Mouse (Mus musculus) right cerebral cortex, postnatal 14 days (tissue): Measurements from ENCODE around the gene Ikzf3.

Experiments
- DNase-seq: peaks from one replicate; pipeline ENCODE4 v3.0.0; 2022

The Ikzf3 gene

GRCm38 (mm10) chr11:98445679-98446078 lies 100.2 kb downstream of the Ikzf3 start:
- DNase-seq, result no peak

- no peak for DNase-seq
Observed at GRCm38 (mm10) chr11:98445238-98445637, 100.6 kb downstream of the Ikzf3 start.

- no peak for DNase-seq
Observed at GRCm38 (mm10) chr11:98443688-98444087, 102.1 kb downstream of the Ikzf3 start.

- DNase-seq, result peak; percentile 99
Observed at GRCm38 (mm10) chr11:98438331-98439158, 107.3 kb downstream of the Ikzf3 start, which contains the start of gene Mien1. Gene Mien1, minus strand, starts transcription at chr11:98438991.

GRCm38 (mm10) chr11:98437441-98437840 lies 108.4 kb downstream of the Ikzf3 start:
- DNase-seq, result no peak

- no peak for DNase-seq
Observed at GRCm38 (mm10) chr11:98435723-98436122, 110.1 kb downstream of the Ikzf3 start.

- no peak for DNase-seq
Observed at GRCm38 (mm10) chr11:98431743-98432502, 113.9 kb downstream of the Ikzf3 start.

- DNase-seq, result no peak
Observed at GRCm38 (mm10) chr11:98428436-98428835, 117.4 kb downstream of the Ikzf3 start.

GRCm38 (mm10) chr11:98426592-98426991 lies 119.2 kb downstream of the Ikzf3 start:
- DNase-seq, result no peak

GRCm38 (mm10) chr11:98418939-98419547 lies 126.8 kb downstream of the Ikzf3 start:
- no peak for DNase-seq

GRCm38 (mm10) chr11:98418273-98418672 lies 127.6 kb downstream of the Ikzf3 start:
- DNase-seq, result no peak

GRCm38 (mm10) chr11:98417074-98417473 lies 128.8 kb downstream of the Ikzf3 start:
- no peak for DNase-seq
